Mouse (Mus musculus) cerebellum, adult (tissue): ENCODE results near the gene Orc2.

Experiments
- ATAC-seq: cut with Nextera tagmentation; 2 replicates; pipeline ENCODE4 v1.9.2; 2017; ENCODE audit warnings: mild to moderate bottlenecking, moderate library complexity, mixed read lengths; ENCODE audit not compliant: insufficient number of reproducible peaks, low FRiP score, low TSS enrichment

Gene Orc2

GRCm38 (mm10) chr1:58424551-58424950 lies 80.4 kb downstream of the Orc2 start:
- ATAC-seq = no peak

- ATAC-seq = peak; percentile 90
These were observed 81.3 kb downstream of the Orc2 start, which contains the start of gene Clk1 for GRCm38 (mm10) chr1:58423371-58424248. Gene Clk1 (minus strand): TSS chr1:58424066.

GRCm38 (mm10) chr1:58422879-58423278 lies 82.0 kb downstream of the Orc2 start:
- ATAC-seq = 0 out of 2 replicates have a peak, but pooled peaks have one; percentile 13

DNA sequence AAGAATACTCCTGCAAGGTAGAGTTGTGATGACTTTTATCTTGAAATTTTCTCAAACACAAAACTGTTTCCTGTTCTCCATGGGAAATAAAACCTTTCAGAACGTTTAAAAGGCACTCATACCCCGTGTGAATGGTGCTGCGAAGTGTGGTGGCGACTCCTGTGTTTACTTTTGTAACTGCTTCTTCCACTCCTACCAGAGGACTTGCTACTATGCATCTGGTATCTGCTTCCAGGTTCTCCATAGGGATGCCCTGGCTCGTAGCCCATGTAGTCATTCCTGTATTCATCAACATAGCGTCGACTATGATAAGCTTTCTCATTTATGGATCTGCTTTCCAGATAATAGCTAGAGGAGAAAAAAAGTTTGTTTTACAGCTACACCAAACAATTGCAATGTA lies 83.9 kb downstream of the Orc2 start:
- no peak for ATAC-seq

DNA sequence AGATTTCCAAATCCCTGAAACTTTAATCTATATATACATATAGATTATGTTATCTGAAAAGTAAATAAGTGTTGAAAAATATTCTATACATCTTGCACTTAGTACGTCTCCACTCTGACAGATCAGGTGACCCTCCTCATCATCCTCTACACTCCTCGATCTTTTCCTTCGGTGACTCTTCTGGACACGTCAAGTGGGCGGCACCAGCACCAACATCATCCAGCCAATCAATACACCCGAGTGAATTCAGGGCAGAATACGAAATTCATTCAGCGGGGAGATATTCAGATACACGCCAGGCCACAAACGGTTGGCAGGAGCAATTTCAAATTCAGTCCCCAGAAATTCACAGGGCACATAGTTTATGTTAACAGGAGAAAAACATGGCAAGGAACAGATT lies 84.9 kb downstream of the Orc2 start:
- ATAC-seq = no peak

GRCm38 (mm10) chr1:58416048-58416447 lies 88.9 kb downstream of the Orc2 start:
- ATAC-seq = no peak

GRCm38 (mm10) chr1:58415442-58415841 lies 89.5 kb downstream of the Orc2 start:
- no peak for ATAC-seq
